Comparison of ENCODE assay signal across 13 mouse cellular contexts in the genomic region with DNA sequence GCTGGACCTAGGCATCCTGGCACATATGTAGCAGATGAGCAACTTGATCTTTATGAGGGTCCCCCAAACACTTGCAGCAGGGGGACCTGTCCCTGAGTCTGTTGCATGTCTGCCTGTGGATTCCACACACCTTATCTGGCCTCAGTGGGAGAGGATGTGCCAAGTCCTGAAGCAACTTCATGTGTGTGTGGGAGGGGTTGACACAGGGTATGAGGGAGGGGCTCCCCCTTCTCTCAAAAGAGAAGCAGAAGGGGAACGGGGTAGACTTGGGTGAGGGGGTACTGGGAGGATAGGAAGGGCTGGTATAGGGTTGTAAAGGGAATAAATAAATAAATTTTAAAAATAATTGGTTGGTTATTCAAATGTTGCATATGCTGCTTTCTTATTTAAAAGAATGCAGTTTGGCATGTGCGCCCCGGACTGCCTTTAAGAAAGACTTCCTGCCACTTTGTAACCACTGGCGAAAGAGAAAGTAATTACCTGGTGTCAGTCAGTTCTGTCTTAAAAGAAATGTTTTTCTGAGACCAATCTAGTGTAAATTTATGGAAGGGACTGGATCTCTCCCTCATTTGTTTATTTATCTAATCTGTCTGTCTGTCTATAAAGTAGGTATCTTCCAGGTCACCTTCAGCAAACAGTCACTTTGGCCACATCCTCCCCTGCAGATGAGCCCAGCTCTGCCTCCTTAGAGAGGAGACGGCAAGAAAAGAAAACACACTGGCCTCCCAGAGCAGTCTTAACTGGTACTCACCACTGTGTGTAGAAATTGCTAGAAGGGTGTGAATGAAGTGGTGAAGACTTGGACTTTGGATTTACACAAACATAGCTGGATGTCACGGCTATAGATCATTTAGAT. TPM values are rescaled to one million over a fixed set of nuclear protein-coding genes. Genes with fewer than 3 reads are reported as not detected.
DNase-seq lines count a peak whose midpoint lies in the region; ATAC-seq lines count a peak whose summit lies in the region.
"Had no signal": no experiment of that assay in that cellular context is flagged by ENCODE, and none has a peak within 500 bp of the region (broad histone marks: within the 10 kb centered on the region; RNA-seq: fewer than 3 reads in every experiment).

No protein-coding gene starts in this region.

- DNase-seq in B cell, adult 2 months: peak; percentile 26 to 29
- DNase-seq in cerebellum, postnatal 10 days: no peak
- no peak for DNase-seq in spleen, postnatal 14 days (ENCODE audit: low spot score in 2 of 2)
- no peak for DNase-seq in layer of hippocampus, postnatal 36 days
- DNase-seq: adrenal gland, postnatal 25 days; cerebellum, adult 11-12 months; gastrocnemius, postnatal 14 days; kidney, adult 9 months; thymus, postnatal 4 days had no signal

- peak; percentile 83 for ATAC-seq in CD4-positive, CD25-positive, alpha-beta regulatory T cell, adult 4 months
- peak; percentile 41 for ATAC-seq in granulocyte monocyte progenitor cell, adult 5-6 weeks (replicated peaks; ENCODE audit: poor library complexity, severe bottlenecking)
- peak; percentile 30 for ATAC-seq in megakaryocyte, adult 5-6 weeks (ENCODE audit: poor library complexity, severe bottlenecking)
- ATAC-seq: forebrain, embryonic 13.5 days had no signal

RNA-seq across cellular contexts. Expression of gene Nfkb1, which starts 27.2 kb away (rescaled TPM):
- polyA plus RNA-seq in CD4-positive, CD25-positive, alpha-beta regulatory T cell, adult 4 months (2017; shearing (Covaris generic)): 100 to 1,000 TPM in 1 of 2 experiments, 10 to 100 TPM in 1; 81.1 to 109 TPM
- total RNA-seq in granulocyte monocyte progenitor cell, adult 5-6 weeks (2014; fragmentation: Nextera tagmentation): 100 and 112 TPM in 2 replicates
- 104 and 117 TPM in 2 replicates for total RNA-seq in granulocyte monocyte progenitor cell, adult 5-6 weeks (2017)
- 104 and 105 TPM in 2 replicates for total RNA-seq in megakaryocyte, adult 5-6 weeks (2015)
- total RNA-seq in megakaryocyte, adult 5-6 weeks (2017): 181 and 183 TPM in 2 replicates
- total RNA-seq in layer of hippocampus, postnatal 36 days (2021): 10 to 100 TPM; 21.6 to 25.8 TPM

Comparison
In these comparisons a context has a peak if more than half of its experiments do, and no peak if none do; other contexts are left out.
1. DNase-seq: peak in B cell, adult 2 months (2 of 2); none in cerebellum, postnatal 10 days (0 of 2), spleen, postnatal 14 days (0 of 2) and layer of hippocampus, postnatal 36 days (0 of 2).
2. ATAC-seq: peak in every context shown above with its lines; median percentile 83 in CD4-positive, CD25-positive, alpha-beta regulatory T cell, adult 4 months; 41 in granulocyte monocyte progenitor cell, adult 5-6 weeks; 30 in megakaryocyte, adult 5-6 weeks.